Mouse (Mus musculus): ENCODE data around the gene Pithd1.

Gene Pithd1

DNA sequence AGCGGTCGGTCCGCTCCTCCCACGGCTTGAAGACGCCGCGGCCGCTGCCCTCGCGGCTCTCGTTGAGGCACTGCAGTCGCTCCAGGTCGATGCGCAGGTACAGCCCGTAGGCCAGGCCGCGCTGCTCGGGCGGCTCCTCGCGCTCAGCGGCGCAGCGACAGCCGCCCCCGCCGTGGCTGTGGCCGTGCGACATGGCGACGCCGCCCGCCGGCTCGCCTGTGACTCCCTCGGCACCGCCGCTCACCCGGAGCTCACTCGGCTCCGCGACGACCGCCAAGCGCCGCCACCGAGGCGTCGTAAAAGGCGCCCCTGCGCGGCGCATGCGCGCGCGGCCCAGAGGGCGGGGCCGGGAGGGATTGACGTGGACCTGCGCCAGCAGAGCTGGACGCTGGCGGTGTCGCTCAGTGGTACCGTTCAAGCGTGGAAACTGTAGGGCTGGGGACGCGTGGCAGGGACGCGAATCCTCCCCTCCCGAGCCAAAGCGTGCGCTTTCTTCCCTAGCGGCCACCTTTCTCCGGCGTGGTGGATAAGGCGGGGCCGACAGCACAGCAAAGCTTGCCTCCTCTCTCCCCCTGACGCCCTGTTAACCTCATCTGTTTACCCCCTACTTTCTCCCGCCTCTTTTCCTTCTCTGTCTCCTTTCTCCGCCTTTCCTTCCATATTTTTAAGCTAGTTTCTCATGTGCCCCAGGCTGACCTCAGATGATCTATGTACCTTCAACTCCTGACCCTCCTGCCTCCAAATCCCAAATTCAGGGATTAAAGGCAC, at the start of gene Pithd1:
Pithd1 (minus strand) TSS at position 322 of the 768 bp plus-strand sequence.
- DNase-seq, result peak; percentile 93

DNA sequence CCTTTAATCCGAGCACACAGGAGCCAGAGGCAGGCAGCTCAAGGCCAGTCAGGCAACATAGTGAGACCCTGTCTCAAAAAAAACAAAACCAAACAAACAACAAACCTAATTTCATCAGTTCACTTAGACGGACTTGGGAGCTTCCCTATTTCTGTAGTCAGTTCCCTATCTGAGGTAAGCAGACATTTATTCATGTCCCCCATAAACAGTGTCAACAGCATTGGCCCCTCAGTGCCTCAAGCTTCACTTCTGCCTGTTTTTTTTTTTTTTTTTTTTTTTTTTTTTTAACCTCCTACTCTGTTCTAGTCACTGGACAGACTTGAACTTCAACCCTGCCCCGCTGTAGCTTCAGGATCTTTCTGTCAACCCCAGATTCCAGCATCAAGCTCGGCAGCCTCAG, 48.0 kb upstream of the Pithd1 start:
- DNase-seq, result no peak

DNA sequence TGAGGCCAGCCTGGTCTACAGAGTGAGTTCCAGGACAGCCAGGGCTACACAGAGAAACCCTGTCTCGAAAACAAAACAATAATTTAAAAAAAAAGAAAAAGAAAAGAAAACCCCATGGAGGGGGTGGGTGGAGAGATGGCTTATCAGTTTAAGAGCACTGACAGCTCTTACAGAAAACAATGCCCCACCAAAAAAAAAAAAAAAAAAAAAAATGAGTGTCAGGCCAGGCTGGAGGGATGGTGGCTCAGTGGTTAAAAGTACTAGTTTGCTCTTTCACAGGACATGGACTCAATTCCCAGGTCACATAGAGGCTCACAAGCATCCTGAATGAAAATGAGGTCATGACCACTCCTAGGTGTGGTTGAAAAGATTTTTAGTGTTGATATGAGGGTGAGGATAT, 46.2 kb upstream of the Pithd1 start:
- DNase-seq, result no peak

DNA sequence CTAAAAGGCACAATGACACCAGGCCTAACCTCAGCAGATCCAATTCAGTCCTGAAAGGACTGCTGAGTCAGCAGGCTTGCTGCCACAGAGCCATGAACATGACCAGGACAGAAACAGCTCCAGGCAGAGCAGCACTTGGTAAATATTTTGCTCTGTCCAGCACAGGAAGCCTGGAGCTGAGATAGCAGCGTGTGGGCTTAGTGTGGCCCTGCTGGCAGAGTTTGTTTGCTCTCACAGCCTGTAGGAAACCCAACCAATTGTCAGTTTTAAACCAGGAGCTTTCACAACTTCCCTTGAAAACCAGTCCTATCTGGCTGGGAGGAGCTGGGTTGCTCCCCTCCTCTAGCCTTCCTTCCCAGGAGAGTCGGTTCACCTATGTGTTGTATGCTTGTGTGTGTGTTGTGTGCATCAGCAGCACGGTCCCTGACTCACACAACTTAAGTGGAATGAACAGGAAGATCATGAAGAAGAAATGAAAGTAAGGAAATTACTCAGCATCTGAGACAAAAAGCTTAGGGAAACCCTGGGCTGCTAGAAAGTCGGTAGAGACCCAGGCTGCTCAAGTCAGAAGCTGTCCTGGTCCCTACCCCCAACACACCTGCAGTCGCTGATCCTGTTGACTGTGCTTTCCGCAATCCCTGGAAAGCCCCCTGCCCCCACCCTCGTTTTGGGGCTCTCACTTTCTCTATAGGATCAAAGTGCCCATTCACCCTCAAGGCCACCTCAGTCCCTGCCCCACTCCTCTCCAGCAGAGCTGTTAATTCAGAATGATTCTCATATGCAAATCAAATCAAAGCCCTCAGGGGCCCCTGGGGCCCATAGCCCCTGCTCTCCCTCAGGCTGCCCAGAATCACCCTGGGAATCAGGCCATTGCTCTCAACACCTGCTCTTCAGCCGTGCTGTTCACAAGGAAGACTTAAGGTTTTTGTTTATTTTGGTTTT, 44.2 kb upstream of the Pithd1 start:
- DNase-seq, result no peak

DNA sequence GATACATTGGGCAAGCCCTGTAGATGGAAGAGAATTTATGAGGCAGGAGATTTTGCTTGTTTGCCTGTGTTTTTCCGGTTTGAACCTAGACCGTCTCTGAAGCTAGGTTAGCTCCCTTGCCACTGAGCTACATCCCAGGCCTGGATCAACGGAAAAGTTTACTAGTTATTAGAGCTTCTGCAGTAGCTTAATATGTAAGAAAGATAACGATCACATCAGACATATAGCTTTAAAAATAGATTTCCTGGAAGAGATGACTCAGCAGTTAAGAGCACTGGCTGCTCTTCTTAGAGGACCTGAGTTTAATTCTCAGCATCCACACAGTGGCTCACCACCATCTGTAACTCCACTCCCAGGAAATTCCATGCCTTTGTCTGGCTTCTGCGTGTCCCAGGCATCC, 41.6 kb upstream of the Pithd1 start:
- no peak for DNase-seq

DNA sequence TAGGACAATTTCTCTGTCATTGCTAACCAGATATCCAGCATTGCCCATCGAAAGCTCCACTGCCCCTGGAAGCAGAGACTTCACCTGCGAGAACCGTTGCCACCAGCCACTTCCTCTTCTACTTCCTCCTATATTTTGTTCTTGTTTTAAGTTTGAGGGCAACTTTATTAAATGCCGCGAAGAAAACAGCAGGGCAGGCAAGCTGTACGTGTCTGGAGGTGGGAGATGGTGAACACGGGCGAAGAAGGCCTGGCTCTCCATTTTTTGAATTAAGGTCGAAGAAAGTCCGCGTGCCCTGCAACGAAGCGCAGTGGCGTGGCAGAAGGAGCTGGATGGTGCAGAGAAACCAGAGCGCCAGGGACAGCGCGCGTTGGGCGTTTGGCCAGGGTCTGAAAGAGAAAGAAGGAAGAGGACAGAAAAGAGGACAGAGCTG, 41.1 kb upstream of the Pithd1 start:
- DNase-seq, result no peak

DNA sequence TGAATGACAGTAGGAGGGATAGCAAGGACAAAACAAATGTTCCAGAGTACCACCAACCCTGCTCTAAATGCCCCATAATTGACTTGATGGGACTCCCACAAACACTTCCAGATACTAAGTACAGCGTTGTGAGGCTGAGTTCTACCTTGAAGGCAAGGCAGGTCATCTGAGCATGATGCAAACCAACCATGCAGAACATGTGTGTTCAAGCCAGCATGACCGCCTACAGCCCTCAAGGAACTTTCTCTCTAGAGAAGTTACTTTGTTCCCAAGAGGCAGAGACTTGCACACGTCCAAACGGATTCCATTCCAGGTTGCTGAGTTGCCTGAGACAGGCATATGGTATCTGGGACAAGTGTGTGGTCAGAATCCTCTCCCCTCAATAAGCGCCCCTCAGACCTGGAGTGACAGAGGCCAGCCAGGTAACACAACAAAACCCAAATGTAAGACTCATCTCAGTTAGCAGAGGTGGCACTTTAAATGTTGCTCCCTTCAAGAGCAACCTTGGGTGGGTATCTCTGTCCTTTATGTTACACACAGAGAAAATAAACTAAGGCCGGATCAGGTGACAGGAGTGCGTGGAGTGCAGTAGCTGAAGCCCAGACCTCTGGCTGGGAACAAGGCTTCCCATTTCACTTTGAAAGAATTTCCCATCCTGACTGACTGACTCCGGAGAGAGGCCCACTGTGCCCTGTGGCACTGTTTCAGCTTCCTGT, 40.5 kb upstream of the Pithd1 start:
- DNase-seq, result no peak

DNA sequence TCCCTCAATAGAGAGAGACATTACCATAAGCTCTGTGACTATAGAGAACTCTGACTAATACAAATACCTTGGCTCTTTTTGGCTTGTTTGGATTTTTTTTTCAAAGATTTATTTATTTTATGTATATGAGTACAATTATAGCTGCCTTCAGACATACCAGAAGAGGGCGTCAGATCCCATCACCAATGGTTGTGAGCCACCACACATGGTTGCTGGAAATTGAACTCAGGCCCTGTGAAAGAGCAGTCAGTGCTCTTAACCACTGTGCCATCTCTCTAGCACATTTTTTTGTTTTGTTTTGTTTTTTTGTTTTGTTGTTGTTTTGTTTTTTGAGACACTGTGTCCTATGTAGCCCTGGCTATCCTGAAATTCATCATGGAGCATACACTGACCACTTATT, 38.3 kb upstream of the Pithd1 start:
- DNase-seq, result no peak

DNA sequence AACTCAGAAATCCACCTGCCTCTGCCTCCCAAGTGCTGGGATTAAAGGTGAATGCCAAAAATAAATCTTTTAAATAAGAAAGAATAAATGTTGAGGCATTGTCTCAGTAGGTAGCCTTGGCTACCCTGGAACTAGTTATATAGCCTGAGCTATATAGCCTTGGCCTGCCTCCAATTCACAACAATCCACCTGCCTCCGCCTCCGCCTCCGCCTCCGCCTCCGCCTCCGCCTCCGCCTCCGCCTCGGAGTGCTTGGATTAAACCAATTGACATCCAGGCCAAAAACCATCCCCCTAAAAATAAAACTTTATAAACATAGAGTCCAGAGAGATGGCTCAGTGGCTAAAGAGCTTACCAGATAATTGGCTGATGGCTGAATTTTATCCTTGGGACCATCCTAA, 35.9 kb upstream of the Pithd1 start:
- no peak for DNase-seq

DNA sequence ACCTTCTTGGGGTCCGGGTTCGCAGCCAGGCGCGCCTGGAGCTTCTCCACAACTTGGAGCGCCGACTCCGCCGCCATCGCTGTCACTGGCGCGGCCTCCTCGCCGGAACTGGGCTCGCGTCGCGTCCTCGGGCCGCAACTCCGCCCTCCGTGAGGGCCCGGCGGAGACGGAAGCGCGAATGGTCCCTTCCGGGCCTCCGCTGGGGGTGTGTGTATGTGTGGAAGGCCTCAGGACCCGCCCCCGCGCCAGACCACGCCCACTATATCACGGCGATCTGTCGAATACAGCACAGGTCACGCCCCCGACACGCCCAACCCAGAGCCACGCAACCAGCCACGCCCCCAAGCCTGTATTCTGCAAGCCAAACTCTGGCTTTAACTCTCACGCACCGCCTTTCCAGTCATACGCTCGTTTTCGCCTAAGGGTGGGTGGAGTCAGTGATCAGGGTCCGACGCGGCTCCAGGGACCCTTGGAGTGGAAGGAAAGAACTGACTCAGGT, 34.5 kb upstream of the Pithd1 start, which contains the start of gene Eloa:
Eloa (minus strand) TSS at position 215 of the 499 bp plus-strand sequence.
- peak; percentile 98 for DNase-seq

DNA sequence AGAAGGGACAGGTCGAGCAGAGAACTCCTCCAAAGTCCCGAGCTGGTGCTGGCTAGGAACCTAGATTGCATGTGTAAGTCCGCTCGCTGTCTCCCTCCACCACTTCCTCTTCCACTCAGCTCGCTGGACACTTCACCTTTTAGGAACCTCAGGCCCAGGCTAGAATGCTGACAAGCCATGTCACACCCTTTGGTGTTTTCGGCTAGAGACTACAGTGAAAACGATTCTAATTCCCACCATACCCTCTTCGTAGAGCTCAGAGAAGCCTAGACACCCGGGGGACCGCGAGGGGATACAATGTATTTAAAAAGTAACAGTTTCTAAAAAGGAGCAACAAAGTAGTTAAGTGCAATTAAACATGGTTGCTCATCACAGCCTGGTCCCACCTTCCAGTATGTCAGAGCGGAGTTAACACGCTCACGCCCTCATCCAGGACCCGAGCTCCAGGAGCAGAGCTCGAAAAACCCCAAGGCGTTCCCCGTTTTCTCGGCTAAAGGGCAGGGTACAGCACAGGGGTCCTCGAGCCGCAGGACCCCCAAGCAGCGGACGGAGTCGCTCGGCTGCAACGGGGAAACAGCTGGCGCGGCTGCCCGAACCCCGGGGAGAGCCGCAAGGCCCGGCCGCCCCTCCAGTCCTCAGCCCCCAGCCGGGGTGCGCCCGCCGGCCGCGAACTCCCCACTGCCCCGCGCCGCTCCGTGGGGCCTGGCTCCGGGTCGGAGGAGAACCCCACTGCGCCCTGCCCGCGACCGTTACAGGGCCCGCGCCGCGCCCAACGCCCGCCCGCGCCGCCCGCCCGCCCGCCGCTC, 33.9 kb upstream of the Pithd1 start:
- DNase-seq, result no peak

DNA sequence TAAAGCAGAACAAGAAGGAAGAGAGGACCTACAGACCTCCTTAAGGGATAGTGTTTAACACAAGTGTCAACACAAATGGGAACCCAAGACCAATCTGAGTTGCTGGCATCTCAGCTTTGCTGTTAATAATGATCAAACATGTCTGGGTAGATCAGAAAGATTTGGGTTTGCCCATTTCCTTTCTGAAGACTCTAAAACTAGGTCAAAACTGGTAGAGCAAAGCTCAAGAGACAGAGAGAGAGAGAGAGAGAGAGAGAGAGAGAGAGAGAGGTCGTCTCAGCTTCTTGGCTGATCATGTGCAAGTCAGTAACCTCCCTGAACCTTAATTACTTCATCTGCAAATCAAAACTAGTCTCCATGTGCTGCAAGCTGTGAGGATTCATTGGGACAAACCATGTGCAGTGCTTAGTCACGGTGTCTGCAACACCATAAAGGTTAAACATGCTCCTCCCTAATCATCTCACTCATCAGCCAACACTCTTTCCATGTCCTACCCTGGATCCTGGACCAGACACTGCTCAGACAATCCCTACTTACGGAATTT, 29.1 kb upstream of the Pithd1 start:
- no peak for DNase-seq

DNA sequence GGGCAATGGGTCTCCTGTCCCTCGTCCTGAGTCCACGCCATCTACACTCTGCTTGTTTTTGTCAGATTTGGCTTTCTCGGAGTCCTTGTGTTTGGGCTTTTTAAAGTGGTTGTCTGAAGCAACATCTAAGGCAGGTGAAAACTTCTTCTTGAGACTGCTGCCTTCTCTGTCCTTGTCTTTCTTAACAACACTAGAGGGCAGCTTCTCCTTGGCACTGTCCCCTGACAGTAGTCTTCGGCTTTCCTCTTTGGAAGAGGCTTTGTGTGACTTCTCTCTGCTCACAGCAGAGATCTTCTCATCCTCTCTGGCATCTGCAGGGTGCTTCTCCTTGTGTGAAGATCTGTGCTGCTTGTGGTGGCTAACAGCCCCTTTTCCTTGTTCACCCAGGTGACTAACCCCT, 23.5 kb upstream of the Pithd1 start:
- DNase-seq, result no peak

DNA sequence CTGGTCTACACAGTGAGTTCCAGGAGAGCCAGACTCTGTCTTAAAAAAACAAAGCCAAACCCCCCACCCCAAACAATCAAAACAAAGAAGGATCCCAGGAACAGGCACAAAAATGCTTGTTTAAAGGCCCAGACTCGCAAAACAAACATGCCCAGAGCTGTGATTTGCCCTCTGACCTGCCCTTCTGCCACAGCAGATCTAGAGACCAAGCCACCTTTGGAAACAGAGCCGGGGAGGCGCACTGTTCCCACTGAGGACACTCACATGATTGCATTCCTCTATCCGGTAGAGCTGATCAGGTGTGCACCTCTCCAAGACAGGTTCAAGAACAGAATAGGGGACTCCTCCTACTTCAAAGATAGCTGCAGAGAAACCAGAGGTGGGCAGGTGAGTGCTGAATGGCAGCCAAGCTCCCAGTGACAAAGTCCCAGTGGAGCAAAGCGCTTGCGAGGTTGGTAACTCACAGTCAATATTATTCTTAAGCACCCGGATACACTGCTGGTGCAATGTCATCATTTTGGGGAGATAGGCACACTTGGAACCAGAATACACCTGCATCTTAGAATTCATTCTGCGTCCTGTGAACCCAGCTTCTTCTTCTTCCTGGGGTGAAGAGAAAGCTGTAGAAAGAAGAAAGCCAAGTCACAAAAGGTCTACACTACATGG, 21.9 kb upstream of the Pithd1 start:
- DNase-seq, result no peak

DNA sequence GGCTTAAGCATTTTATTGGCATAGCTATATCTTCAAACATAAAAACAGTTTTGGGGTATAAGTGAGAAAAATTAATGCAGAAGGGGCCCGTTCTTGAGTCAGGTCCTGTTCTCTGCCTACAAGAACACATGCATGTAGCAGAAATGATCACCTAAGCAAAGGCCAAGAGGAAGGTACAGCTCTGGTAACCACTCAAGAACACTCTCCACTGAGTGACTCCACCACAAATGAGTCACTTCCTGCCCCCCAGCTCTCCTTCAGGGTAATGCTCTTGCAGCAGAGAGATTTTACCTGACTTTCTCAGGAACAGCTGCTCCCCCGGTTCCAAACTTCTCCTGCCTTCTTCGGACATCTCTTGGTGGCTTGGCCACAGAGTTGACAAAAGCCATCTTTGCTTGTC, 19.8 kb upstream of the Pithd1 start:
- no peak for DNase-seq

DNA sequence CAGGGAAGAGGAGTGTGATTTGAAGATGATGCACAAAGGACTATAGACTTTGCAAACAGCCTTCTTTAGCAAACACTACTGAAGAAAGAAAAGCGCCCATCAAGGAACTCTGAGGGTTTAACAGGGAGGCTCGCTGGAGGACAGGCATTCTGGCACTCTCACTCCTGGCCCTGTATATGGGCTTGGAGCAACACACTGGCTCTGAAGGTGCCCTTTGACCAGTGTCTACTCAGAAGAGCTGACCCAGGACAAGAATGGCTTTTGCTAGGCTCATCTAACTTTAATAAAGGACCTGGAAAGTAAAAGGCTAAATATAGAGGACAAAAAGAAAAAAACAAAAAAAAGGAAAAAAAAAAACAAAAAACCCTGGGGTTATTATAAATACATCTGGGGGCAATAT, 17.9 kb upstream of the Pithd1 start:
- no peak for DNase-seq

DNA sequence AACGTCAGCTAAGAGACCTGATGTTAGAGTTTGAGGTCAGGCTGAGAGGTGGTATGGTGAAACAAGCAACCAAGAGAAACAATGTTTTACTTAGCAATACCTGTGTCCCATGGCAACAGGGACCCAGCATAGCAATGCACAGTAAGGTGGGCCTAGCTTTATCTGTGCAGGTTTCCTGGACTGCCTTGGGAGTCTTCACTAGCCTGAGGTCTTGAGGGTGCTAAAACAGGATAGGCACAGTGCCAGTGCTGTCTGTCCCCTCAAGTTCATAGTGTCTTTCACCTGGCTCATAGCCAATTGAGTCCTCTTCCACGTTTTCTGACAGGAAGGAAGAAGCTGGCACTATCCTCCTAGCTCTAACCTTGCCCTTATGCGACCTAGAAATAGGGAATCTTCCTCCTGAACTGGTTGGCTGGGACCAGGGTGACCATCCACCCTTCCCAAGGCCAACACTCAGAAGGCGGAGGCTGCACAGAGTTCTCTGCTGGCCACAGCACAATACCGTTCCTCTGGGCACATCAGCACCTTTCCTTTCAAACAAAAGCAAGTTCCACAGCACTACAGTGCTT, 17.1 kb upstream of the Pithd1 start:
- no peak for DNase-seq

DNA sequence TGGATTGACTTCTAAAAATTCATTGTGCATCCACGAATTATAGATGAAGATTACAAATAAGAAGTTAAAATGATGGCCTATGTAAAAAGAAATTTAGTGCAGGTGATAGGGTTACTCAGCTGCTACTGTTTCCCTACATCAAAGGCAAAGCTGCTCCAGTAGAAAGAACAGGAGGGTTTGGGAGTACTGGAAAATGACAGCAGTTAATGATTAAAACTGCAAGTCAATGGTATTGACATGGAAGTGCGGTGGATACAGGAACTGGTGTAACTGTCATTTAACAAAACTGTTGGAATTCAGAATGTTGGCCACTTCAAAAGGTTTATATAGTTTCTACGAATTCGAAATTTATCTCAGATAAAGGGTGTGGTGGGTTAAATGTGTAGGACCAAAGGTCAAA, 8.1 kb upstream of the Pithd1 start:
- DNase-seq, result no peak

DNA sequence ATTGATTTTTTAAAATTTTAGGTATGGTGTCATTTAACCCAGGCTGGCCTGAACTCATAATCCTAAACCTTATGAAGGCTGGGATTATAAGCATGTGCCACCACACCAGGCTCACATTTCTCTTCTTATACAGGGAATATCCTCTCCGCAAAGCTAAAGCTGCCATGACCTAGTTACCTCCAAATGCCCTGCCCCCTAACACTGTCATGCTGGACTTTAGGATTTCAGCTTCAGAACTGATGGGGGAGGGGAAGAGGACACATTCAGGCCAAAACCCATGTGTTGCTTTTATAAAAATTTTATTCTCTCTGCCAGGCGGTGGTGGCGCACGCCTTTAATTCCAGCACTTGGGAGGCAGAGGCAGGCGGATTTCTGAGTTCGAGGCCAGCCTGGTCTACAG, 6.9 kb upstream of the Pithd1 start:
- no peak for DNase-seq

DNA sequence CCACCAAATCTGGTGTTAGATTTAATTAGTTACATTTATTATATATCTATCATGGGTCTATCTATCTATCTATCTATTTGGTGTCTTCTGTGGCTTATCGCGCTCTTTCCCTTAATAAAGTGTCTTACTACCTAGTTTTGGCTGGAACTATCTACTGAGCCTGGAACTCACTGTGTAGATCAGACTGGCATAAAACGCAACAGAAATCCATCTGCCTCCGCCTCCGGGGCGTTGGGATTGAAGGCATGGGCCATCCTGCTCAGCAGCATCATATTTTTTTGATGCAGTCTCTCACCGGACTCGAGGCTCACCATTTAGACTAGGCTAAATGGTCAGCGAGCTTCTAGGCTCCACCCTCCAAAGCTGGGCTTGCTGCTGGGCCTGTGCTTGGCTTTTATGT, 650 bp upstream of the Pithd1 start:
- no peak for DNase-seq

All from right cerebral cortex, postnatal 4 days (tissue).